Mouse (Mus musculus) heart, embryonic 13.5 days (tissue): ENCODE data around the gene Ctsk. TPM values are rescaled to one million over a fixed set of nuclear protein-coding genes. Genes with fewer than 3 reads are reported as not detected.
A peak's percentile ranks its signal among the peaks of the same experiment; 100 is the strongest.

Experiments
- ATAC-seq: fragments of 200-750 bp; cut with Nextera tagmentation; 2 replicates; pipeline ENCODE4 v1.8.0; 2017; ENCODE audit warnings: moderate TSS enrichment; ENCODE audit not compliant: insufficient number of reproducible peaks, low FRiP score, low TSS enrichment; ENCODE audit errors: extremely low read depth
- H3K27ac ChIP-seq: fragments of 300-500 bp; sonication (generic); replicated peaks from 2 replicates; pipeline ENCODE4 v1.5.1; 2015; ENCODE audit warnings: moderate library complexity, mild to moderate bottlenecking, inconsistent platforms
- H3K27me3 ChIP-seq: fragments of 300-500 bp; sonication (generic); replicated peaks from 2 replicates; pipeline ENCODE4 v1.6.1; 2015; ENCODE audit warnings: mild to moderate bottlenecking, inconsistent platforms
- H3K36me3 ChIP-seq: fragments of 300-500 bp; sonication (generic); 2 replicates; pipeline ENCODE4 v1.6.1; 2015; ENCODE audit warnings: mild to moderate bottlenecking, inconsistent platforms
- H3K4me1 ChIP-seq: fragments of 300-500 bp; sonication (generic); 2 replicates; pipeline ENCODE4 v1.6.1; 2015; ENCODE audit warnings: inconsistent platforms
- H3K4me2 ChIP-seq: fragments of 300-500 bp; sonication (generic); 2 replicates; pipeline ENCODE4 v1.6.1; 2015; ENCODE audit warnings: inconsistent platforms, mild to moderate bottlenecking, moderate library complexity
- H3K4me3 ChIP-seq: fragments of 300-500 bp; sonication (generic); 2 replicates; pipeline ENCODE4 v1.5.1; 2015; ENCODE audit warnings: moderate library complexity, mild to moderate bottlenecking, inconsistent platforms
- H3K9ac ChIP-seq: fragments of 300-500 bp; sonication (generic); 2 replicates; pipeline ENCODE4 v1.6.1; 2015; ENCODE audit warnings: inconsistent platforms, mild to moderate bottlenecking, moderate library complexity
- H3K9me3 ChIP-seq: fragments of 300-500 bp; sonication (generic); 2 replicates; pipeline ENCODE4 v1.6.1; 2016; ENCODE audit warnings: inconsistent platforms
- WGBS: fragments of 180-500 bp; shearing (Covaris S2); methylation state at CpG from one replicate; pipeline ENCODE4 v1.1.7; 2015; ENCODE audit warnings: mixed read lengths; 5-methylcytosine and 5-hydroxymethylcytosine counted together
- polyA plus RNA-seq: library from polyadenylated mRNA; unstranded; fragments of >200 nt; fragmentation: Nextera tagmentation; extraction: Ambion mirVana; gene quantifications from 2 replicates; pipeline ENCODE4 v1.2.1, GENCODE M21; 2015

Gene Ctsk
- polyA plus RNA-seq, 1 experiment from 2014 or later, result 15.5 TPM

- ATAC-seq, result no peak
Measured at GRCm38 (mm10) chr3:95498229-95498628, 827 bp upstream of the Ctsk start.

GRCm38 (mm10) chr3:95499496-95500140 lies 562 bp downstream of the Ctsk start:
- H3K27ac ChIP-seq, result peak overlapping the region; percentile 67
- 44% methylated on average over 10 of the region's 10 CpGs for WGBS
- H3K9ac ChIP-seq, result peak overlapping the region; percentile 63
- H3K4me3 ChIP-seq, result peak overlapping the region; percentile 40
- no peak for ATAC-seq
- peaks cover 36% of the 10 kb centered on the region for H3K36me3 ChIP-seq
- no peaks in the 10 kb centered on the region for H3K9me3 ChIP-seq
- H3K4me2 ChIP-seq, result peak overlapping the region; percentile 61
- H3K4me1 ChIP-seq, result peaks cover 23% of the 10 kb centered on the region
- no peaks in the 10 kb centered on the region for H3K27me3 ChIP-seq

More at GRCm38 (mm10) chr3:95498229-95498628, 827 bp upstream of the Ctsk start:
- Histone ChIP-seq H3K4me1 (peaks cover 23% of the 10 kb centered on the region), H3K9ac (no peak overlapping the region), H3K27ac (peak overlapping the region; percentile 67), H3K9me3 (no peaks in the 10 kb centered on the region), H3K4me3 (no peak overlapping the region), H3K36me3 (peaks cover 44% of the 10 kb centered on the region), H3K4me2 (no peak overlapping the region), H3K27me3 (no peaks in the 10 kb centered on the region)
- WGBS, result 56% methylated on average over 2 of the region's 2 CpGs

- Histone ChIP-seq H3K4me1 (peaks cover 23% of the 10 kb centered on the region), H3K9me3 (no peaks in the 10 kb centered on the region), H3K4me3 (no peak overlapping the region), H3K27ac (no peak overlapping the region), H3K36me3 (peaks cover 20% of the 10 kb centered on the region), H3K4me2 (no peak overlapping the region), H3K9ac (no peak overlapping the region), H3K27me3 (no peaks in the 10 kb centered on the region)
- 69% methylated on average over 2 of the region's 2 CpGs for WGBS
- no peak for ATAC-seq
Measured at GRCm38 (mm10) chr3:95502312-95502711, 3.3 kb downstream of the Ctsk start.

DNA sequence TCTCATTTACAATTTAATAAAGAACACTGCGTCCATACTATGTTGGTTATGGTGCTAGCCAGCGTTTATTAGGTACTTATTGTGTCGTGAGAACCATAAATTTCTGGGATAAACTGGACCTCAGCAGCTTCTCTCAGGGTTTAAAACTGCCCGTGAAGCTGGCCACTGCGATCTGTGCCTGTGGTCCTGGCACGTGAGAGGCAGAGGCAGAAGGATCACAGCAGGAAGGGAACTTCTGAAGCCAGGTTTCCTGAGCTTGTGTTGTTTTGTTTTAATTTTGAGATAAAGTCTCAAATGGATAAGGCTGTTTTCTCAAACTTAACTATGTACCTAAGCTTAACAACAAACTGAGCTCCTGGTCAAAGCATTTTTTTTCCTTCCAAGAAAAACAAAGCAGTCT lies 10.3 kb downstream of the Ctsk start:
- no peak overlapping the region for H3K9ac ChIP-seq
- no peaks in the 10 kb centered on the region for H3K9me3 ChIP-seq
- no peak overlapping the region for H3K27ac ChIP-seq
- no peak overlapping the region for H3K4me2 ChIP-seq
- H3K27me3 ChIP-seq, result no peaks in the 10 kb centered on the region
- H3K4me1 ChIP-seq, result no peaks in the 10 kb centered on the region
- peaks cover 20% of the 10 kb centered on the region for H3K36me3 ChIP-seq
- H3K4me3 ChIP-seq, result no peak overlapping the region
- ATAC-seq, result no peak
- 56% methylated on average over 6 of the region's 6 CpGs for WGBS

DNA sequence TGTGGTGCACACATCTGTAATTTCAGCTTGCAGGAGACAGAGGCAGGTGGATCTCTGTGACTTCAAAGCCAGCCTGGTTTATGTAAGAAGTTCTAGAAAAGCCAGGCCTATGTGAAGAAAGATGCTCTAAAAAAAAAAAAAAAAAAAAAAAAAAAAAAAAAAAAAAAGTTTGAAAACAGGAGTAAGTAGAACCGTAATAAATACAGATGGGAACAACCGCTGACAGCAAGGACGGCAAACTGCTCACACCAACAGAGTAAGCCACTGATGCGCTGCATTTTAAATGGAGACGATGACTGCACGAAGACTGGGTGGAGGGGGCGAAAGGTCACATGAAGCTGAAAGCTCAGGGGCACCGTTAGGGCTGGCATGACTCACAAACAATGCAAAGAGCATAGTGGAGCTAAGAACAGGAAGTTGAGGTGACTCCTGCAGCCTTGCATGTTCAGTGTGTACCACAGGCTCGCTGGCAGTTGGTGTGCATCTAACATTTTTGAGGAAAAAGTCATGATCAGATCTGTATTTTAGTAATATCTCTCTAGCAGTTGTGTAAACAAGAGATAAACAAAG lies 12.6 kb downstream of the Ctsk start:
- H3K4me2 ChIP-seq, result no peak overlapping the region
- WGBS, result 80% methylated on average over 9 of the region's 9 CpGs
- ATAC-seq, result no peak
- H3K27me3 ChIP-seq, result no peaks in the 10 kb centered on the region
- H3K9ac ChIP-seq, result no peak overlapping the region
- no peak overlapping the region for H3K4me3 ChIP-seq
- H3K36me3 ChIP-seq, result peaks cover 15% of the 10 kb centered on the region
- H3K9me3 ChIP-seq, result no peaks in the 10 kb centered on the region
- H3K27ac ChIP-seq, result no peak overlapping the region
- no peaks in the 10 kb centered on the region for H3K4me1 ChIP-seq

DNA sequence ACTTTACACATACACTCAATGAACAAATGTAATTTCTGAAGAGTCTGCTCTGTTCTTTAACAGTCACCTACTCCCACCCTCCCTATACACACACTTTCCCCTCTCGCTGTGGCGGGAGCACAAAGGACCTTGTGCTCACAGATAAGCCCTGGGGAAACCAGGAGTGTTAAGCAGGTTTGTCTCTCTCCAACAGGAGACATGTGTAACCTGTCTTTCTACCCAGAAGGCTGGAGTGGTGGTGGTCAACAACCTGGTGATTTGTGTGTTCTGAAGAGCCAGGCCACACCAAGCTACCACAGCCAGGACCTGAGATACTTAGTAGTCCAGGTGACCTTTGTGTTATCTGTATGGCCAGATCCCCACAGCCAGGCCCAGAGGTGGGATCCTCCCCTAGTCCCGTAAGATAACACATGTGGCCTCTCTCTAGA lies 17.6 kb downstream of the Ctsk start:
- 59% methylated on average over 3 of the region's 3 CpGs for WGBS
- H3K9me3 ChIP-seq, result no peaks in the 10 kb centered on the region
- H3K4me1 ChIP-seq, result peaks cover 12% of the 10 kb centered on the region
- no peak overlapping the region for H3K9ac ChIP-seq
- no peaks in the 10 kb centered on the region for H3K27me3 ChIP-seq
- H3K4me2 ChIP-seq, result no peak overlapping the region
- H3K36me3 ChIP-seq, result no peaks in the 10 kb centered on the region
- no peak overlapping the region for H3K4me3 ChIP-seq
- ATAC-seq, result no peak
- H3K27ac ChIP-seq, result peak overlapping the region; percentile 31; the same call in 1 of the 2 replicates

- Histone ChIP-seq H3K9ac (peak overlapping the region; percentile 37; the same call in 1 of the 2 replicates), H3K4me1 (peaks cover 12% of the 10 kb centered on the region), H3K4me2 (peak overlapping the region; percentile 34; the same call in 1 of the 2 replicates), H3K27me3 (no peaks in the 10 kb centered on the region), H3K4me3 (no peak overlapping the region), H3K27ac (peak overlapping the region; percentile 31), H3K9me3 (no peaks in the 10 kb centered on the region), H3K36me3 (no peaks in the 10 kb centered on the region)
- 20% methylated on average over 10 of the region's 10 CpGs for WGBS
- ATAC-seq, result no peak
Measured at GRCm38 (mm10) chr3:95517493-95517898, 18.4 kb downstream of the Ctsk start.

DNA sequence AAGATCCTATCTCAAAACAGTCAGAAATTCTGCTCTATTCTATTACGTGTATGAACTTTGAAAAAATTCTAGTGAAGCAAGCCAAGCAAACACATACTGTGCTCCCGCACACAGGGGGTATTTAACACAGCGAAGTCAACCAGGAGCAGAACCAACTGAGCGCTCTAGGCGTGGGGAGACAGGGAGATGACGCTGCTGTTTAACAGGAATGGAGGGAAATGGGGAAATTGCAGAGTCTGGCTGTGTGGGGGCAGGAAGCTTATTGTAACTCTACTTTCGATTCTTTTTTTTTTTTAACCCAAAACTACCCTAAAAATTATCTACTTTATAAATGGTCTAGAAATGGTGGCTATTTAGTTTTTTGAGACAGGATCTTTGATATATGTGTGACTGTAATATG lies 19.8 kb downstream of the Ctsk start:
- peak overlapping the region; percentile 39; the same call in 1 of the 2 replicates for H3K27ac ChIP-seq
- H3K9ac ChIP-seq, result no peak overlapping the region
- no peaks in the 10 kb centered on the region for H3K36me3 ChIP-seq
- 70% methylated on average over 7 of the region's 7 CpGs for WGBS
- no peak overlapping the region for H3K4me3 ChIP-seq
- H3K4me1 ChIP-seq, result peaks cover 18% of the 10 kb centered on the region
- no peak for ATAC-seq
- H3K27me3 ChIP-seq, result no peaks in the 10 kb centered on the region
- no peaks in the 10 kb centered on the region for H3K9me3 ChIP-seq
- H3K4me2 ChIP-seq, result no peak overlapping the region

DNA sequence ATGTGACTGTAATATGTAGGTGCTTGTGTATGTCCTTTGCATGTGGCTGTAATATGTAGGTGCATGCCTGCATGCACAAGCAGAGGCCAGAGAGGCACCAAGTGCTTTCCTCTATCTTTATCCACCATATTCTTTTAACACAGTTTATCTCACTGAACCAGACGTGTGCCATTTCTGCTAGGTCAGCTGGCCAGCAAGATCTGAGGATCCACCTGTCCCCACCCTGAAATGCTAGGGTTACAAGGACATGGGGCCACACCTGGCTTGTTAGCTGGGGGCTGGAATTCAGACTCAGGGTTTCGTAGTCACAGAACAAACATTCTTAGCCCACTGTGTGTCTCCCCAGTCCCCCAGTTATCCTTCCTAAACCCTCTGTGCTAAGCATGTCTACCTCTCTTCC lies 20.3 kb downstream of the Ctsk start:
- no peaks in the 10 kb centered on the region for H3K9me3 ChIP-seq
- H3K9ac ChIP-seq, result no peak overlapping the region
- 61% methylated on average over 2 of the region's 2 CpGs for WGBS
- ATAC-seq, result peak; percentile 37; the same call in 1 of the 2 replicates
- H3K27ac ChIP-seq, result peak overlapping the region; percentile 39; the same call in 1 of the 2 replicates
- H3K4me3 ChIP-seq, result no peak overlapping the region
- H3K27me3 ChIP-seq, result no peaks in the 10 kb centered on the region
- H3K36me3 ChIP-seq, result no peaks in the 10 kb centered on the region
- H3K4me1 ChIP-seq, result peaks cover 21% of the 10 kb centered on the region
- H3K4me2 ChIP-seq, result no peak overlapping the region

DNA sequence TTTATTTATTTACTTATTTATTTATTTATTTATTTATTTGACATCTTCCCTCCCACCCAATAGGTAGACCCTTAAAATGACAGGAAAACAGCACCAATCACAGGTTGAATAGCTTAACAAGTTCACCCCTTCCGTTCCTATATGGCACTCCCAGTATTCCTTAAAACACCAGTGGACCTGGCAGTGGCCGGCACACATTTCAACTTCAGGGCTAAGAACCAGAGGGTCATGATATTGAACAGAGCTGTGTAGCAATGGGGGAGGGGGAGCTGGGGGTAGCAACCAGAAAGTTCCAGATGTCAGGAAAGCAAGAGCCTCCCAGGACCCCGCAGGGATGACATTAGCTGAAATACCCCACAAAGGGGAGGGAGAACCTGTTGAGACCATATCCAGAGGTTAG lies 21.0 kb downstream of the Ctsk start:
- peaks cover 21% of the 10 kb centered on the region for H3K4me1 ChIP-seq
- ATAC-seq, result no peak
- H3K9me3 ChIP-seq, result no peaks in the 10 kb centered on the region
- H3K36me3 ChIP-seq, result no peaks in the 10 kb centered on the region
- no peak overlapping the region for H3K4me2 ChIP-seq
- no peak overlapping the region for H3K27ac ChIP-seq
- WGBS, result 77% methylated on average over 3 of the region's 3 CpGs
- no peak overlapping the region for H3K9ac ChIP-seq
- H3K4me3 ChIP-seq, result no peak overlapping the region
- H3K27me3 ChIP-seq, result no peaks in the 10 kb centered on the region

DNA sequence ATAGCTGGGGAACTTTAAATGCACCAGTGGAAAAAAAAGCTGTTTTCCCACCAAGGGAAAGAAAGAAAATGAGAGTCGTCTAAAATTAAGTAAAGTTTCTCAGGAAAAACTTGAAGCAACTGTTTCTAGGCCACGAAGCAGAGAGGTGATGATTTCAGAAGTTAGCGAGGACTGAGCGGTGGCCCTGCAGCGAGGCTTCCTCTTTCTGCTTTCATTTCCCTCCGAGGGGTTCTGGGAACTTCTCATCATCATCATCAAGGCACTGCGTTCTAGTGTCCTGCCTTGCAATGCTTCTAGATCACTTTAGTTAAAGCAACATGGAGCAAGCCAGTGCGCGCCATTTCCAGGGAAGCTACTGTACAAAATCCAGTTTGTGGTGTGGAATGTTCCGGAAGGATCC lies 22.1 kb downstream of the Ctsk start:
- H3K27me3 ChIP-seq, result no peaks in the 10 kb centered on the region
- 0 out of 2 replicates have a peak overlapping the region, but pooled peaks have one; percentile 15 for H3K27ac ChIP-seq
- no peak for ATAC-seq
- no peaks in the 10 kb centered on the region for H3K9me3 ChIP-seq
- H3K4me3 ChIP-seq, result no peak overlapping the region
- H3K9ac ChIP-seq, result no peak overlapping the region
- 85% methylated on average over 10 of the region's 10 CpGs for WGBS
- no peaks in the 10 kb centered on the region for H3K36me3 ChIP-seq
- peaks cover 21% of the 10 kb centered on the region for H3K4me1 ChIP-seq
- H3K4me2 ChIP-seq, result no peak overlapping the region

DNA sequence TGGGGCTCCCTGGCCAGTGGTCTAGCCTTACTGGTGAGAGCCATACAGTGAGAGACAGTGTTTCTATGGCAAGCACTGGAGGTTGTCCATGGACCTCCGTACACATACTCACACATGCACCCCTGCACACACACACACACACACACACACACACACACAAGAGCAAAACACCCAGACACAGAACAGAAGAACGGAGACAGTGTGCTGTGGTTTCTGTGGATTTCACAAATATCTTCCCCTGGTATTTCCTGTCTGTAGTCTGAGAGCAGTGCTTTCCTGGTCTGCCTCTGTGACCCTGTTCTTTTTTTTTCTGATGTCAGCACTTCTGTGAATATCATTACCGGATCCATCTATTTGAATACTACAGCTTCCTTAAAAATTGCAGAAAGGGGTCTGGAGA lies 24.6 kb downstream of the Ctsk start:
- Histone ChIP-seq H3K4me2 (no peak overlapping the region), H3K9ac (no peak overlapping the region), H3K4me1 (0 out of 2 replicates have a peak, but pooled peaks cover 8% of the 10 kb centered on the region), H3K27ac (peak overlapping the region; percentile 59; the same call in 1 of the 2 replicates), H3K4me3 (no peak overlapping the region), H3K36me3 (no peaks in the 10 kb centered on the region), H3K9me3 (no peaks in the 10 kb centered on the region), H3K27me3 (no peaks in the 10 kb centered on the region)
- no peak for ATAC-seq
- 32% methylated on average over 3 of the region's 3 CpGs for whole genome bisulfite sequencing
